Mouse (Mus musculus): ENCODE data around the gene Prmt1. TPM values are rescaled to one million over a fixed set of nuclear protein-coding genes. Genes with fewer than 3 reads are reported as not detected.

Gene Prmt1
- polyA plus RNA-seq, 1 experiment, result not detected

DNA sequence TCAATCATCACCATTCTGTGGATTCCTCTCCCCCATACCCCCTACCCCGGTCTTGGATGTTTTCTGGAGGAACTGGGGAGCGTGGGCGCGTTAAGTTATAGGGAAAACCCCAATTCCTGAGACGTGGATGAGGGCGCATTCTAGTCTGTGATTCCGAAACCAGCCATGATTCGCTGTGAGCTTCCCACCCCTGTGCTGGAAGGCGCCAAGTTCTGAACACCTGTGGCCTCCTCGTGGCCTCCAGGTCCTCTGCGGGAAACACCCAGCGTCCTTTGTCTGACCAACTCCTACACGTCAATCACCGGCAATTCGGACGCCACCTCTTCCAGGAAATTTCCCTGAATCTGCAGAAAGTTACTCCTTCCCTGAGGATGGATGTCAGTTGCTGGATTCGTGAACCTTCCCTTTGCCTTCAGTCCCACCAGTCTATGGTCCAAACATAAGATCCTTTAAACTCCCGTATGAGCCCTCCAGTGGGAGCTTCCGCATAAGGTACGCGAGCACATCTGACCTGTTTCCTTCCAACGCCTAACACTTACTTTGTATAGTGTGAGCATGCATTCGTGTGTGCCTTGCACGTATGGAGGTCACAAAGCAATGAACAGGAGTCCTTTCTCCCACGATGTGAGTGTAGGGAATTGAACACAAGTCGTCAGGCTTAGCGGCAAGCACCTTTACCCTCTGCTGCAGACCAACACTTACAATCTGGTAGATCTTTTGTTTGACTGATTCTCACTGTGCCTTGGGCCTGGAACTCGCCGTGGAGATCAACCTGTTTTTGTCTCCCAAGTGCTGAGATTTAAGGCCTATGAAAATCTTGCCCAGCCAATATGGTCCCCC lies 731 bp upstream of the Prmt1 start:
- peak overlapping the region; percentile 86 for H3K27ac ChIP-seq (ENCODE audit: insufficient read depth, low read depth, low read length)
- H3K4me3 ChIP-seq (ENCODE audit: insufficient read depth, low read depth, low read length), result peak overlapping the region; percentile 65
- TF ChIP-seq POLR2A (IDR thresholded peaks at IDR 0.05; ENCODE audit: insufficient read depth, low read depth, low read length), result no peak
- no peak for TF ChIP-seq CTCF (IDR thresholded peaks at IDR 0.05; ENCODE audit: insufficient read depth, low read depth, low read length)
- under 1% methylated on average over 29 of the region's 29 CpGs for WGBS
- H3K4me1 ChIP-seq (ENCODE audit: control insufficient read depth, insufficient read depth, low read length), result peaks cover 20% of the 10 kb centered on the region

DNA sequence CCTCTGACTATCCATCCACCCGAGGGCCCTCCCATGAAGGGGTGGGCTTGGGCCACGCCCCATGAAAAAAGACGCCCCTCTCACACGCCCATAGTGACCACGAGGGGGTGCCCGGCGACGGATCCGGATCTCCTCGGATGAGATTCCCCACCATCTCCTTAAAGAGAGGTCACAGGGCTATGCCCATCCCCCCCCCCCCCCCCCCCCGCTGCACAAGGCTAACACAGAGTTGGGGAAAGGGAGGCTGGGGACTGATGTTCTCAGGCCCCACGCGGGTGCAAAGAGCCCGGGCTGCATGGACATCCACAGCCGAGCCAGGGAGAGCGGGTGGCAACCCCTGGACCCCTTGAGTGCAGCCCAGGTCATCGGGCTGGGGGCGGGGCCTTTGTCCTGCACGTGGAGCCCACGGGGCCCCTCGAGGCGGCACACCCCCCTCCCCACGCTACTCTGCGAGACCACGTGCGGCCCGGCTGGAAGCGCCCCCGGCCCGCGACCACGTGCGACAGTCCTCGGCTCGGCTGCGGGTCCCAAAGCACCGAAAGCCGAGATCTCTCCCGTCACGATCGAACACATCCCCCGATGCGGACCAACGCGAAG lies 675 bp downstream of the Prmt1 start:
- WGBS, result under 1% methylated on average over 45 of the region's 45 CpGs
- Histone ChIP-seq H3K4me1 (ENCODE audit: control insufficient read depth, insufficient read depth, low read length) (peaks cover 20% of the 10 kb centered on the region), H3K27ac (ENCODE audit: insufficient read depth, low read depth, low read length) (peak overlapping the region; percentile 61), H3K4me3 (ENCODE audit: insufficient read depth, low read depth, low read length) (peak overlapping the region; percentile 70)
- TF ChIP-seq POLR2A (IDR thresholded peaks at IDR 0.05; ENCODE audit: insufficient read depth, low read depth, low read length) (no peak), CTCF (IDR thresholded peaks at IDR 0.05; ENCODE audit: insufficient read depth, low read depth, low read length) (no peak)

DNA sequence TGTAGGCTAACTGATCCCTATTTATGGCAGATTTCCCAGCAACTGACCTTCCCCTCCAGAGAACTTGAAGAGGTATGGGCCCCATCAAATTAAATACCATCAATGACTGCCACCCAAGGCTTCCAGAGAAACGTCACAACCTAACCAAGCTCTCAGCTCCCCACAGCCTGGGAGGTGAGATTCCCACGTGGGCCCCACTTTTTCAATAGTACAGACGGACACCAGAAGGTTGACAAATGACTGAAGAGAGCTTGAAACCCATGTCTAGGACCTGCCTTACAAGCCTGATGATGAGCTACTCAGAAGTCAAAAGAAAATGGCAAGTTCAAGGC lies 1.6 kb downstream of the Prmt1 start:
- Histone ChIP-seq H3K27ac (ENCODE audit: insufficient read depth, low read depth, low read length) (no peak overlapping the region), H3K4me1 (ENCODE audit: control insufficient read depth, insufficient read depth, low read length) (peaks cover 20% of the 10 kb centered on the region), H3K4me3 (ENCODE audit: insufficient read depth, low read depth, low read length) (no peak overlapping the region)
- TF ChIP-seq CTCF (IDR thresholded peaks at IDR 0.05; ENCODE audit: insufficient read depth, low read depth, low read length), result no peak
- no peak for TF ChIP-seq POLR2A (IDR thresholded peaks at IDR 0.05; ENCODE audit: insufficient read depth, low read depth, low read length)
- 38% methylated on average over 3 of the region's 3 CpGs for WGBS

DNA sequence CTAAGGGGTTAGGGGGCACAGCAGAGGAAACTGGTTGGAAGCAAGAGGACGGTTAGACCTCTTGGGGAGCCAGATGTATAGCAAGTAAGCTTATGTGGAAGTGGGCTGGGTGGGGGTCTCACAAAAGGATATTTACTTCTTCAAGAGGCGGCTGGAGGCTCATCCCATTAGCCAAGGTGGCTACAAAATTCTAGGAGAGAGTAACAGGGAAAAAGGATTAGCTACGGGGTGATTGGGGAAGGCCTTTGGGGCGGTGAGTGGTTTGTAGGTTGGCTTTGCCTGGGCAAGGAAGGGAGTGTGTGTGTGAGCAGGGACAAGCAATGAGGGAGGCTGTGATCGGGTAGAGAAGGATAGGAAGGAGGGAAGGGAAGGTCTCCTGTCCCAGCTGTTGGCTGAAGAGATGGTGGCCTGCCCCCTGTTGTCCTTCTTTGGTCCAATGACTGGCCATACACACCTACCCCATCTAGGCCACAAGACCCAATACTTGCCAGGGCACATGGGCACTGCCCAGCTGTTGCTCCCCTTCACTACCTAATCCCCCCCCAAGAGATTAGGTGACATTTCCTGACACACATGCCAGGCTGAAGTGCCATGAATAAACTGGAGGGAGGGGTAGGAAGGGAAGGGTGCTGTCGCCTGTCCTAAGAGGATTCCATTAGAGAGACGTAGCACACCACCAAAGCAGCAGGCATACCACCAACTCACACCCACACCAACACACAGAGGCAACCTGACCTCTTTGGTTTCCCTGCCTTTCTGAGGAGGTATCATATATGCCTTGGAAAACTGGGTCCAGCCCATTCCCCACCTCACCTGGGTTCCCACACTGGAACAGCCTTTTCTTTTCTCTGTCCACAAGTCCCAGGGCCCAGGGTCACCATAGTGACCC lies 2.2 kb downstream of the Prmt1 start:
- H3K27ac ChIP-seq (ENCODE audit: insufficient read depth, low read depth, low read length), result no peak overlapping the region
- TF ChIP-seq POLR2A (IDR thresholded peaks at IDR 0.05; ENCODE audit: insufficient read depth, low read depth, low read length) (no peak), CTCF (IDR thresholded peaks at IDR 0.05; ENCODE audit: insufficient read depth, low read depth, low read length) (no peak)
- no peak overlapping the region for H3K4me3 ChIP-seq (ENCODE audit: insufficient read depth, low read depth, low read length)
- H3K4me1 ChIP-seq (ENCODE audit: control insufficient read depth, insufficient read depth, low read length), result peaks cover 20% of the 10 kb centered on the region
- WGBS, result 63% methylated on average over 7 of the region's 7 CpGs

DNA sequence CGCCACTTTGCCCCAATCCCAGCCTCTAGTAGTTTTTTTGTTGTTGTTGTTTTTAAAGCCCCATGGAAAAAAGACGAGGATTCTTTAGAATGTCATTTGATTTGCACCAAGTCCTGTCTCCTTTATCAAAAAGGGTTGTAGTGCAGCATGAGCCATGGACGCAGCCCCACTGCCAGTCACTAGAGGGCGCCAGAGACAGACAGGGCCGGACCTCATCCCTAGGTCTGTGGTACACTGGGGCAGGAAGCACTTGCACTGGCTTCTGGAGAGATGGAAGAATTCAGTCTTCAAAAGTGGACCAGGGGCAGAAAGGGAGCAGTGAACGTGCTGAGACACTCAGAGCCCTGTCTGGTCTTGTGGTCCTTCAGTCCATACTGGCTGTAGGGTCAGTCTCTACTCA lies 3.3 kb downstream of the Prmt1 start:
- TF ChIP-seq CTCF (IDR thresholded peaks at IDR 0.05; ENCODE audit: insufficient read depth, low read depth, low read length), result peak; percentile 85
- TF ChIP-seq POLR2A (IDR thresholded peaks at IDR 0.05; ENCODE audit: insufficient read depth, low read depth, low read length), result no peak
- H3K27ac ChIP-seq (ENCODE audit: insufficient read depth, low read depth, low read length), result no peak overlapping the region
- H3K4me3 ChIP-seq (ENCODE audit: insufficient read depth, low read depth, low read length), result no peak overlapping the region
- 23% methylated on average over 6 of the region's 6 CpGs for WGBS
- H3K4me1 ChIP-seq (ENCODE audit: control insufficient read depth, insufficient read depth, low read length), result peaks cover 18% of the 10 kb centered on the region

- WGBS, result 95% methylated on average over 8 of the region's 8 CpGs
- Histone ChIP-seq H3K27ac (ENCODE audit: insufficient read depth, low read depth, low read length) (no peak overlapping the region), H3K4me3 (ENCODE audit: insufficient read depth, low read depth, low read length) (no peak overlapping the region), H3K4me1 (ENCODE audit: control insufficient read depth, insufficient read depth, low read length) (peaks cover 14% of the 10 kb centered on the region)
- TF ChIP-seq CTCF (IDR thresholded peaks at IDR 0.05; ENCODE audit: insufficient read depth, low read depth, low read length) (no peak), POLR2A (IDR thresholded peaks at IDR 0.05; ENCODE audit: insufficient read depth, low read depth, low read length) (no peak)
These were observed 4.8 kb downstream of the Prmt1 start for GRCm38 (mm10) chr7:44981539-44981938.

- TF ChIP-seq POLR2A (IDR thresholded peaks at IDR 0.05; ENCODE audit: insufficient read depth, low read depth, low read length), result no peak
- no peak for TF ChIP-seq CTCF (IDR thresholded peaks at IDR 0.05; ENCODE audit: insufficient read depth, low read depth, low read length)
- peaks cover 8% of the 10 kb centered on the region; the same call in 1 of the 2 replicates for H3K4me1 ChIP-seq (ENCODE audit: control insufficient read depth, insufficient read depth, low read length)
- 88% methylated on average over 3 of the region's 3 CpGs for WGBS
- H3K4me3 ChIP-seq (ENCODE audit: insufficient read depth, low read depth, low read length), result no peak overlapping the region
- H3K27ac ChIP-seq (ENCODE audit: insufficient read depth, low read depth, low read length), result no peak overlapping the region
These were observed 8.1 kb downstream of the Prmt1 start for GRCm38 (mm10) chr7:44978300-44978699.

DNA sequence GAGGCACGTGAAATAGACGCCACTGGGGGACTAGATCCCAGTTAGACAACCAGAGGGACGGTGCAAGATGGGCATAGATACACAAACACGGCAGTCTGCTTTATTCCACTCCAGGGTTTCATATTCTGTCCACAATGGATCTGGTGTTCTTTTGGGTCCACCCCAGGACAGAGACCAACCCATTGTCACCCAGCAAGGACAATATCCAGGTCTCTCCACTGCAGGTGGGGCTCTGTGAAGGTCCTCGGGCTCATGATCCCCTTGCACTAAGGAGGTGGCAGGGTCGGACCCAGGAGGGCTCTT lies 11.3 kb downstream of the Prmt1 start:
- no peak overlapping the region for H3K4me3 ChIP-seq (ENCODE audit: insufficient read depth, low read depth, low read length)

More for the DNA sequence above, 11.3 kb downstream of the Prmt1 start:
- WGBS, result 11% methylated on average over 6 of the region's 6 CpGs
- Histone ChIP-seq H3K27ac (ENCODE audit: insufficient read depth, low read depth, low read length) (peak overlapping the region; percentile 43; the same call in 1 of the 2 replicates), H3K4me1 (ENCODE audit: control insufficient read depth, insufficient read depth, low read length) (peaks cover 32% of the 10 kb centered on the region)
- no peak for TF ChIP-seq POLR2A (IDR thresholded peaks at IDR 0.05; ENCODE audit: insufficient read depth, low read depth, low read length)
- TF ChIP-seq CTCF (IDR thresholded peaks at IDR 0.05; ENCODE audit: insufficient read depth, low read depth, low read length), result no peak

Measured in olfactory bulb, adult 2 months (tissue).